Mouse (Mus musculus): Measurements from ENCODE around the gene Nek3.

Gene Nek3

GRCm38 (mm10) chr8:22166080-22166603 lies at the start of gene Nek3:
Gene Nek3, minus strand, starts transcription at chr8:22166435.
- in situ Hi-C loops (cut with MboI; ENCODE audit: low pct_unique_long_range_greater_than_20kb in 1 of 2, low sequenced_read_pairs in 2 of 2, unreplicated experiment in 1 of 2): no loop called here

GRCm38 (mm10) chr8:22214826-22215225 lies 48.6 kb upstream of the Nek3 start:
- in situ Hi-C loops (cut with MboI; ENCODE audit: low pct_unique_long_range_greater_than_20kb in 1 of 2, low sequenced_read_pairs in 2 of 2, unreplicated experiment in 1 of 2): no loop called here

- in situ Hi-C loops (cut with MboI; ENCODE audit: low pct_unique_long_range_greater_than_20kb in 1 of 2, low sequenced_read_pairs in 2 of 2, unreplicated experiment in 1 of 2): no loop called here
Measured at GRCm38 (mm10) chr8:22209012-22209411, 42.8 kb upstream of the Nek3 start.

- in situ Hi-C loops (cut with MboI; ENCODE audit: low pct_unique_long_range_greater_than_20kb in 1 of 2, low sequenced_read_pairs in 2 of 2, unreplicated experiment in 1 of 2): no loop called here
Measured at GRCm38 (mm10) chr8:22207535-22207934, 41.3 kb upstream of the Nek3 start.

GRCm38 (mm10) chr8:22199481-22199880 lies 33.2 kb upstream of the Nek3 start:
- in situ Hi-C loops (cut with MboI; ENCODE audit: low pct_unique_long_range_greater_than_20kb in 1 of 2, low sequenced_read_pairs in 2 of 2, unreplicated experiment in 1 of 2): no loop called here

- in situ Hi-C loops (cut with MboI; ENCODE audit: low pct_unique_long_range_greater_than_20kb in 1 of 2, low sequenced_read_pairs in 2 of 2, unreplicated experiment in 1 of 2): no loop called here
Measured at GRCm38 (mm10) chr8:22197914-22198313, 31.7 kb upstream of the Nek3 start.

GRCm38 (mm10) chr8:22193432-22194010 lies 27.3 kb upstream of the Nek3 start:
- in situ Hi-C loops (cut with MboI; ENCODE audit: low pct_unique_long_range_greater_than_20kb in 1 of 2, low sequenced_read_pairs in 2 of 2, unreplicated experiment in 1 of 2): no loop called here

- in situ Hi-C loops (cut with MboI; ENCODE audit: low pct_unique_long_range_greater_than_20kb in 1 of 2, low sequenced_read_pairs in 2 of 2, unreplicated experiment in 1 of 2): no loop called here
Measured at GRCm38 (mm10) chr8:22192660-22193431, 26.6 kb upstream of the Nek3 start, which contains the start of gene Vps36. Gene Vps36, plus strand, starts transcription at chr8:22192809.

GRCm38 (mm10) chr8:22185431-22186397 lies 19.5 kb upstream of the Nek3 start, which contains the start of gene Ckap2:
Gene Ckap2, minus strand, starts transcription at chr8:22185819.
- in situ Hi-C loops (cut with MboI; ENCODE audit: low pct_unique_long_range_greater_than_20kb in 1 of 2, low sequenced_read_pairs in 2 of 2, unreplicated experiment in 1 of 2): no loop called here

GRCm38 (mm10) chr8:22184884-22185283 lies 18.6 kb upstream of the Nek3 start:
- in situ Hi-C loops (cut with MboI; ENCODE audit: low pct_unique_long_range_greater_than_20kb in 1 of 2, low sequenced_read_pairs in 2 of 2, unreplicated experiment in 1 of 2): no loop called here

GRCm38 (mm10) chr8:22175966-22176365 lies 9.7 kb upstream of the Nek3 start:
- in situ Hi-C loops (cut with MboI; ENCODE audit: low pct_unique_long_range_greater_than_20kb in 1 of 2, low sequenced_read_pairs in 2 of 2, unreplicated experiment in 1 of 2): no loop called here

- in situ Hi-C loops (cut with MboI; ENCODE audit: low pct_unique_long_range_greater_than_20kb in 1 of 2, low sequenced_read_pairs in 2 of 2, unreplicated experiment in 1 of 2): no loop called here
Measured at GRCm38 (mm10) chr8:22169167-22169566, 2.9 kb upstream of the Nek3 start.

GRCm38 (mm10) chr8:22165251-22166079 lies 770 bp downstream of the Nek3 start:
- in situ Hi-C loops (cut with MboI; ENCODE audit: low pct_unique_long_range_greater_than_20kb in 1 of 2, low sequenced_read_pairs in 2 of 2, unreplicated experiment in 1 of 2): no loop called here

GRCm38 (mm10) chr8:22164431-22164830 lies 1.8 kb downstream of the Nek3 start:
- in situ Hi-C loops (cut with MboI; ENCODE audit: low pct_unique_long_range_greater_than_20kb in 1 of 2, low sequenced_read_pairs in 2 of 2, unreplicated experiment in 1 of 2): no loop called here

- in situ Hi-C loops (cut with MboI; ENCODE audit: low pct_unique_long_range_greater_than_20kb in 1 of 2, low sequenced_read_pairs in 2 of 2, unreplicated experiment in 1 of 2): no loop called here
Measured at GRCm38 (mm10) chr8:22162206-22162605, 4.0 kb downstream of the Nek3 start.

- in situ Hi-C loops (cut with MboI; ENCODE audit: low pct_unique_long_range_greater_than_20kb in 1 of 2, low sequenced_read_pairs in 2 of 2, unreplicated experiment in 1 of 2): no loop called here
Measured at GRCm38 (mm10) chr8:22150345-22150663, 15.9 kb downstream of the Nek3 start.

GRCm38 (mm10) chr8:22149643-22150344 lies 16.4 kb downstream of the Nek3 start:
- in situ Hi-C loops (cut with MboI; ENCODE audit: low pct_unique_long_range_greater_than_20kb in 1 of 2, low sequenced_read_pairs in 2 of 2, unreplicated experiment in 1 of 2): no loop called here

GRCm38 (mm10) chr8:22148367-22148740 lies 17.9 kb downstream of the Nek3 start:
- in situ Hi-C loops (cut with MboI; ENCODE audit: low pct_unique_long_range_greater_than_20kb in 1 of 2, low sequenced_read_pairs in 2 of 2, unreplicated experiment in 1 of 2): no loop called here

Measured in mouse embryonic stem cell (cell line).